Mouse (Mus musculus) CH12.LX (cell line): ENCODE results near the gene Tnfrsf14. TPM values are rescaled to one million over a fixed set of nuclear protein-coding genes. Genes with fewer than 3 reads are reported as not detected.

Source experiments
- DNase-seq: peaks from one replicate; pipeline ENCODE4 v3.0.0-alpha.2; 2013; ENCODE audit errors: extremely low read depth
- H3K27ac ChIP-seq: 2 replicates; pipeline ENCODE4 v1.5.1; 2012; ENCODE audit warnings: low read depth, mild to moderate bottlenecking, control low read depth, moderate library complexity; ENCODE audit not compliant: insufficient read depth
- H3K27me3 ChIP-seq: replicated peaks from 2 replicates; pipeline ENCODE3; 2012; ENCODE audit warnings: inconsistent platforms
- H3K36me3 ChIP-seq, 2 experiments: replicated peaks in 1 of 2; 2 replicates each; pipeline versions ENCODE3 to v1.6.1; 2012; ENCODE audit warnings: inconsistent platforms in 1 of 2, low read length in 1 of 2, mild to moderate bottlenecking in 1 of 2, mixed read lengths in 1 of 2, moderate library complexity in 1 of 2; ENCODE audit not compliant: control insufficient read depth in 1 of 2, insufficient read depth in 1 of 2
- H3K4me1 ChIP-seq, 2 experiments: 2 replicates each; pipeline ENCODE4 v1.6.1; 2012; ENCODE audit warnings: inconsistent platforms in 1 of 2, moderate library complexity in 1 of 2; ENCODE audit not compliant: insufficient read depth in 2 of 2, control insufficient read depth in 1 of 2
- H3K4me2 ChIP-seq: 2 replicates; pipeline ENCODE4 v1.6.1; 2012; ENCODE audit warnings: low read depth, mild to moderate bottlenecking, control low read depth; ENCODE audit not compliant: poor library complexity, insufficient read depth, severe bottlenecking
- H3K4me3 ChIP-seq, 3 experiments: fragments of 150-350 bp in 1 of 3; sonication (generic) in 1 of 3; replicated peaks in 1 of 3; 2 replicates each; pipeline versions ENCODE3 to v1.5.1; 2011 to 2012; ENCODE audit warnings: low read depth in 2 of 3, low read length in 2 of 3, mild to moderate bottlenecking in 2 of 3, moderate library complexity in 2 of 3, control low read depth in 1 of 3, improper control_type of control experiment in 1 of 3, inconsistent platforms in 1 of 3, mixed read lengths in 1 of 3; ENCODE audit not compliant: poor library complexity in 1 of 3
- H3K79me2 ChIP-seq: replicated peaks from 2 replicates; pipeline ENCODE4 v1.6.1; 2012; ENCODE audit warnings: mild to moderate bottlenecking, moderate library complexity; ENCODE audit not compliant: control insufficient read depth, poor library complexity, insufficient read depth, severe bottlenecking; ENCODE audit errors: extremely low read depth
- H3K9ac ChIP-seq: 2 replicates; pipeline ENCODE4 v1.6.1; 2012; ENCODE audit warnings: low read depth, mild to moderate bottlenecking, control low read depth, moderate library complexity; ENCODE audit not compliant: insufficient read depth
- H3K9me3 ChIP-seq: replicated peaks from 2 replicates; pipeline ENCODE3; 2012; ENCODE audit warnings: low read length, inconsistent platforms, mixed read lengths
- EP300 ChIP-seq: IDR thresholded peaks from 2 replicates; pipeline ENCODE4 v1.6.1; 2011; ENCODE audit warnings: low read length, improper control_type of control experiment
- HCFC1 ChIP-seq: IDR thresholded peaks from 2 replicates; pipeline ENCODE4 v1.6.1; 2012; ENCODE audit warnings: low read depth, mild to moderate bottlenecking, inconsistent platforms, low read length, improper control_type of control experiment
- IRF4 ChIP-seq: IDR thresholded peaks from 2 replicates; pipeline ENCODE4 v1.6.1; 2014; ENCODE audit warnings: low read depth, mild to moderate bottlenecking, inconsistent platforms, low read length, improper control_type of control experiment
- JUN ChIP-seq: IDR thresholded peaks from 2 replicates; pipeline ENCODE4 v1.6.1; 2011; ENCODE audit warnings: low read depth, mild to moderate bottlenecking, low read length, improper control_type of control experiment, moderate library complexity; ENCODE audit not compliant: insufficient read depth
- MAX ChIP-seq: IDR thresholded peaks from 2 replicates; pipeline ENCODE4 v1.6.1; 2011; ENCODE audit warnings: low read length, improper control_type of control experiment
- MXI1 ChIP-seq: IDR thresholded peaks from 2 replicates; pipeline ENCODE4 v1.6.1; 2011; ENCODE audit warnings: mild to moderate bottlenecking, low read depth, low read length, improper control_type of control experiment
- MYC ChIP-seq: IDR thresholded peaks from 2 replicates; pipeline ENCODE4 v1.6.1; 2011; ENCODE audit warnings: low read depth, mild to moderate bottlenecking, improper control_type of control experiment, low read length
- POLR2AphosphoS2 ChIP-seq: IDR thresholded peaks from 2 replicates; pipeline ENCODE4 v1.6.1; 2011; ENCODE audit warnings: low read depth, low read length, improper control_type of control experiment
- RCOR1 ChIP-seq: conservative IDR thresholded peaks from 2 replicates; pipeline ENCODE4 v1.6.1; 2012; ENCODE audit warnings: low read depth, mild to moderate bottlenecking, inconsistent platforms, low read length, improper control_type of control experiment
- SMC3 ChIP-seq: IDR thresholded peaks from 2 replicates; pipeline ENCODE4 v1.6.1; 2011; ENCODE audit warnings: low read depth, low read length, improper control_type of control experiment
- USF1 ChIP-seq: IDR thresholded peaks from 2 replicates; pipeline ENCODE4 v1.6.1; 2014; ENCODE audit warnings: low read depth, mild to moderate bottlenecking, inconsistent platforms, low read length, improper control_type of control experiment
- USF2 ChIP-seq: conservative IDR thresholded peaks from 2 replicates; pipeline ENCODE4 v1.6.1; 2011; ENCODE audit warnings: low read depth, low read length, improper control_type of control experiment
- ZMIZ1 ChIP-seq: IDR thresholded peaks from 2 replicates; pipeline ENCODE4 v1.6.1; 2012; ENCODE audit warnings: low read depth, mild to moderate bottlenecking, inconsistent platforms, low read length, improper control_type of control experiment
- dilution Hi-C: fragments of 300-500 bp; cut with MboI; formaldehyde crosslinking; loops from 2 replicates; pipeline ENCODE4 v1.14.3; 2020; ENCODE audit warnings: low sequenced_read_pairs; ENCODE audit not compliant: extremely low pct_unique_long_range_greater_than_20kb, extremely low pct_ligation_motif_present
- in situ Hi-C: fragments of 300-500 bp; cut with MboI; formaldehyde crosslinking; loops from 3 replicates; pipeline ENCODE4 v1.14.3; 2019; ENCODE audit warnings: low sequenced_read_pairs, low pct_ligation_motif_present, low pct_unique_long_range_greater_than_20kb, mixed read lengths
- polyA plus RNA-seq: library from polyadenylated mRNA; unstranded; fragments of >175 nt; gene quantifications from 2 replicates; pipeline ENCODE4 v1.2.1, GENCODE M21; 2012; ENCODE audit warnings: low read depth; ENCODE audit not compliant: insufficient read length
- total RNA-seq, 2 experiments: library from RNA; depleted of rRNA; stranded (reverse); fragments of 300-350 nt in 1 of 2; fragments of >200 nt in 1 of 2; gene quantifications; 2 replicates each; pipeline ENCODE4 v1.2.3; 2012 to 2014

The Tnfrsf14 gene
- total and polyA plus RNA-seq, 3 experiments = 20.0 to 109 (median 25.9) TPM

DNA sequence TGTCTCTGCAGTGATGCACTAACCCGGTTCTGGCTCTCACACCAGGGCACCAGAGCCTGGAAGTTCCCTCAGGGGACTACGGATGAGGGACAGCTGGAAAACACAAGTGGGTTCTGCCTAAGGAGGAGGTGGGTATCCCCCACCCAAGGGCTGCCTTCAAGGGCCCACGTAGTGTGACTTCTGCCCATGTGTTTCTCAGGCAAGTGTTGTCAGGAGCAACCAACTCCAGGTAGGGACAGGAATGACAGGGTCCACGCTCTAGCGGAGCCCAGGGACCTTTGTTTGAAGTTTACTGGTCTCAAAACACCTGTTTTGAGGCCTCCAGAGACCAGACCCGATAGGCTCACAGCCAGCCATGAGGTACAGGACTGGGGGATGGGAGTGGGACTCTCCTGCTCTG, 55.2 kb downstream of the Tnfrsf14 start:
- Histone ChIP-seq H3K4me2 (no peak overlapping the region), H3K4me3 (no peak overlapping the region), H3K36me3 (no peaks in the 10 kb centered on the region), H3K9ac (no peak overlapping the region), H3K9me3 (peaks cover 7% of the 10 kb centered on the region), H3K79me2 (no peaks in the 10 kb centered on the region), H3K27me3 (peaks cover 72% of the 10 kb centered on the region)
- no peak for DNase-seq
- dilution Hi-C loops = no loop called here
- no peak for TF ChIP-seq MYC
- no peak for TF ChIP-seq SMC3
- no peak for TF ChIP-seq EP300
- TF ChIP-seq USF1 = no peak
- no peak for TF ChIP-seq POLR2AphosphoS2
- no peak for TF ChIP-seq USF2
- no peak for TF ChIP-seq JUN
- no peak for TF ChIP-seq MAX
- no peak for TF ChIP-seq HCFC1
- no peak for TF ChIP-seq ZMIZ1
- TF ChIP-seq MXI1 = no peak
- no peak for TF ChIP-seq IRF4
- no peak for TF ChIP-seq RCOR1
- TF ChIP-seq, all 38 proteins: peak for 0
- H3K4me1 ChIP-seq = peaks cover 0 to under 1% of the 10 kb centered on the region in 2 experiments; a peak in 2 of 4 replicates
- no peak overlapping the region for H3K27ac ChIP-seq
- in situ Hi-C loops = no loop called here

Other genes with a start within 250 kb of the Tnfrsf14 start
- not detected in 2 replicates for gene Ttc34, start 91.1 kb downstream of the Tnfrsf14 start, total RNA-seq (2012; rRNA removed)
- gene Ttc34, start 91.1 kb downstream of the Tnfrsf14 start, total RNA-seq (2014; rRNA removed) = not detected in 2 replicates
- gene Ttc34, start 91.1 kb downstream of the Tnfrsf14 start, polyA plus RNA-seq = not detected in 2 replicates
- gene Mmel1, start 59.0 kb downstream of the Tnfrsf14 start, total RNA-seq (2012; rRNA removed) = 2.0 and 3.9 TPM in 2 replicates
- 2.0 and 2.2 TPM in 2 replicates for gene Mmel1, start 59.0 kb downstream of the Tnfrsf14 start, total RNA-seq (2014; rRNA removed)
- gene Mmel1, start 59.0 kb downstream of the Tnfrsf14 start, polyA plus RNA-seq = 0.70 and 0.71 TPM in 2 replicates
- 28.3 and 49.8 TPM in 2 replicates for gene Fam213b, start 29.4 kb downstream of the Tnfrsf14 start, total RNA-seq (2012; rRNA removed)
- gene Fam213b, start 29.4 kb downstream of the Tnfrsf14 start, total RNA-seq (2014; rRNA removed) = 6.1 and 7.5 TPM in 2 replicates
- gene Fam213b, start 29.4 kb downstream of the Tnfrsf14 start, polyA plus RNA-seq = 5.5 and 7.0 TPM in 2 replicates
- 6.2 and 6.8 TPM in 2 replicates for gene Hes5, start 32.4 kb upstream of the Tnfrsf14 start, total RNA-seq (2012; rRNA removed)
- 2.1 and 2.7 TPM in 2 replicates for gene Hes5, start 32.4 kb upstream of the Tnfrsf14 start, total RNA-seq (2014; rRNA removed)
- 1.5 and 1.7 TPM in 2 replicates for gene Hes5, start 32.4 kb upstream of the Tnfrsf14 start, polyA plus RNA-seq
- 30.6 and 34.7 TPM in 2 replicates for gene Pank4, start 35.6 kb upstream of the Tnfrsf14 start, total RNA-seq (2012; rRNA removed)
- 27.6 and 28.1 TPM in 2 replicates for gene Pank4, start 35.6 kb upstream of the Tnfrsf14 start, total RNA-seq (2014; rRNA removed)
- 22.4 and 23.2 TPM in 2 replicates for gene Pank4, start 35.6 kb upstream of the Tnfrsf14 start, polyA plus RNA-seq
- 0.38 and 0.47 TPM in 2 replicates for gene Plch2, start 128.2 kb upstream of the Tnfrsf14 start, total RNA-seq (2012; rRNA removed)
- gene Plch2, start 128.2 kb upstream of the Tnfrsf14 start, total RNA-seq (2014; rRNA removed) = 0.04 and 0.09 TPM in 2 replicates
- 0.16 and 0.17 TPM in 2 replicates for gene Plch2, start 128.2 kb upstream of the Tnfrsf14 start, polyA plus RNA-seq
- 15.7 and 21.9 TPM in 2 replicates for gene Pex10, start 138.5 kb upstream of the Tnfrsf14 start, total RNA-seq (2012; rRNA removed)
- gene Pex10, start 138.5 kb upstream of the Tnfrsf14 start, total RNA-seq (2014; rRNA removed) = 9.2 and 10.2 TPM in 2 replicates
- 14.2 and 15.6 TPM in 2 replicates for gene Pex10, start 138.5 kb upstream of the Tnfrsf14 start, polyA plus RNA-seq
- 126 and 138 TPM in 2 replicates for gene Rer1, start 157.8 kb upstream of the Tnfrsf14 start, total RNA-seq (2012; rRNA removed)
- gene Rer1, start 157.8 kb upstream of the Tnfrsf14 start, total RNA-seq (2014; rRNA removed) = 221 and 232 TPM in 2 replicates
- gene Rer1, start 157.8 kb upstream of the Tnfrsf14 start, polyA plus RNA-seq = 123 and 135 TPM in 2 replicates
- 7.1 and 8.7 TPM in 2 replicates for gene Morn1, start 158.0 kb upstream of the Tnfrsf14 start, total RNA-seq (2012; rRNA removed)
- 4.0 and 4.2 TPM in 2 replicates for gene Morn1, start 158.0 kb upstream of the Tnfrsf14 start, total RNA-seq (2014; rRNA removed)
- 3.8 and 6.3 TPM in 2 replicates for gene Morn1, start 158.0 kb upstream of the Tnfrsf14 start, polyA plus RNA-seq